Mouse (Mus musculus): ENCODE measurements around the gene Mypop.

DNA sequence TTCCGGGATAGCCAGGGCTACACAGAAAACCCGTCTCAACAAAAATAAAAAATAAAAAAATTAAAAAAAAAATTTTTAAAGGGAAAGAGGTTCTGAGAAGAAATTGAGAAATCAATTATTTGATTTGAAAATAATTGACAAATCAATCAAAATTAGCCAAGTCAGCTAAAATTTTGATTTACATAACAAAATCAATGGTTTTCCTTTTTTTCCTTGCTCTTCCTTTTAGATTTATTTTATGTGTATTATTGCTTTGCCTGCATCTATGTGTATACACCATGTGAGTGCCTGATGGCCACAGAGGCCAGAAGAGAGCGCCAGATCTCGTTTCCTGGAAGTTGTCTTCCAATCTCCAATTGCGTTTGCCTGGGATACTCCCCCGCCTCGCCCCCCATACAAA lies 26.9 kb downstream of the Mypop start:
- TF ChIP-seq CTCF (IDR thresholded peaks at IDR 0.05; ENCODE audit: low read depth) (no peak), EP300 (IDR thresholded peaks at IDR 0.05; ENCODE audit: low read depth) (no peak)
